Mouse (Mus musculus): ENCODE results near the gene Itpr2.
"Not testable (repeated sequence)": the region's sequence is repeated elsewhere in the genome, so short reads cannot be mapped to it uniquely, and the experiment has no call there.

The Itpr2 gene

DNA sequence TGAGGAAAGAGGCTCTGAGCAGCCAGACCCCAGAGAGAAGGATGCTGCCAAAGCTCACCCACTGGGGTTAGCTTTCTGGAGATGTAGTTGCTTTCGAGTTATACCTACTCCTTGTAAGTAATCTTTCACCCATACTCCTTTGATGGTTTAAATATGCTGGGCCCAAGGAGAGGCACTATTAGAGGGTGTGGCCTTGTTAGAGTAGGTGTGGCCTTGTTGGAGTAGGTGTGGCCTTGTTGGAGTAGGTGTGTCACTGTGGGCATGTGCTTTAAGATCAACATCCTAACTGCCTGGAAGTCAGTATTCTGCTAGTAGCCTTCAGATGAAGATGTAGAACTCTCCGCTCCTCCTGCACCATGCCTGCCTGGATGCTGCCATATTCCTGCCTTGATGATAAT, 37.4 kb downstream of the Itpr2 start:
- DNase-seq: not testable (repeated sequence)

- DNase-seq: no peak
Measured at GRCm38 (mm10) chr6:146464014-146464644, 37.9 kb downstream of the Itpr2 start.

- DNase-seq: peak in 1 of 2 experiments; percentile 33
Measured at GRCm38 (mm10) chr6:146460936-146461335, 41.1 kb downstream of the Itpr2 start.

GRCm38 (mm10) chr6:146458436-146458835, 43.6 kb downstream of the Itpr2 start:
- DNase-seq: no peak

DNA sequence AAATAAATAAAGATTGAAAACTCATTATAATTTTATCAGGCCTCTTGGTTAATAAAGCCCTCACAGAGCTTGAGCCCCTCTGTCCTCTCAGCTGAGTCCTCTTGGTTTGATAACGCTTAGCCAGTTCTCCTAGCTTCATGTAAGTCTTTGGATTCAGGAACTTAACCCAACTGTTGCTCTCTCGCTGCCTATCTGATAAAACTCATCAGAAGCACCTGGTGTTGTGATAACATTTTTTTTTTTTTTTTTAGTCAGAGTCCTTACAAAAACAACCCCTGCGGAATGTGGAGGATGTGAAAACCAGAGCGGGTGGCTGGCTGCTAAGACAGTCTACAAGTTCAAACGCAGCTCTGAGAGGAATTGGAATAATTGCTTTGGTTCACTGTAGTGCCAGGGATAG, 45.3 kb downstream of the Itpr2 start:
- DNase-seq: no peak

GRCm38 (mm10) chr6:146454520-146455511, 47.2 kb downstream of the Itpr2 start:
- no peak for DNase-seq

- no peak for DNase-seq
Measured at GRCm38 (mm10) chr6:146452474-146452873, 49.5 kb downstream of the Itpr2 start.

GRCm38 (mm10) chr6:146446032-146446704, 55.9 kb downstream of the Itpr2 start:
- DNase-seq: no peak

- no peak for DNase-seq
Measured at GRCm38 (mm10) chr6:146439826-146440225, 62.2 kb downstream of the Itpr2 start.

DNA sequence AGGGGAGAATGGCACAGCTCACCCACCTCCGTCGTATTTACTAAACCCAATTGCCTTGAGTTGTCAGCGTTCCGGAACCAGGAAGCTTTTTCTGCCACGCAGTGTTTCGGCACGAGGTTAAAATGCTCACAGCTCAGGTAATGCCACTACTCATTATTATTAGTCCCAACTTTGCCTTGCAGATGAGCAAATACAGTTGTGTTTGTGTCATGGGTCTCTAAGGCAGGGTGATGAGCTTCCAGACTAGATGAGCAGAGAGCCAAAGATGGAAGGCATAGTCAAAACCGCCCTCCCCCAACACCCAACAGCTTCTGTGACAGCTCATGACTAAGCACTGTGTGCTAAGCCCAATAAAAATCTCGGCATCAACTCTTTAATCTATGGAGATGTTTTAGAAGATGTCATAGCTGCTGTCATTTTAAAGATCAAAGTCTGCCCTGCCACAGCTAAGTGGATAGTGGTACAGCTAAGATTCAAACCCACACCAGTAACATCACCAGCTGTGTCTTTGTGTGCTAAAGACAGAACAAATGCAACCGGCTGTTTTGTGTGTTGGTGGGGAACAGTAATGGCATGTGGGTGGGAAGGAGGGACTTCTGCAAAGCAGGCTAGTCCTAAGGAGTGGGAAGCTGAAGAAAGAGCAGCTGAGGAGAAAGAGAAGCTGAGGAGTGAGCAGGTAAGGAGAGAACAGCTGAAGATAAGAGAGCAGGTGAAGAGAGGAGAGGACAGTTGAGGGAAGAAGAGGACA, 62.8 kb downstream of the Itpr2 start:
- DNase-seq: no peak

DNA sequence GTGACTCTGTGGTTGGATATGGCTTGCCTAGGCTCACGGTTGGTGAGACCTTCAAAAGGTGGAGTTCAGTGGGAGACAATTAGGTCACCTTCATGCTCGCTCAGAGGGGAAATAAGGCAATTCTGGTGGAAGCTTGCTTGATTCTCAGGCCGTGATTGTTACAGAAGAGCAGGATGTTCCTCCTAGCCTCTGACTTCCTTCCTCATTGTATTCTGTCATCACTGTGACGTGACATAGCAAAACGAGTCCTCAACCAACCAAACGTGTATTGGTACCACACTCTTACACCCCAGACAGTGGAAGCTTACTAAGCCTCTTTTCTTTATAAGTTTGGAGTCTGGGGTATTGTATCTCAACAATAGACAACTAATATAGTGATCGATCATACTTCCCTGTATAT, 64.0 kb downstream of the Itpr2 start:
- no peak for DNase-seq

DNA sequence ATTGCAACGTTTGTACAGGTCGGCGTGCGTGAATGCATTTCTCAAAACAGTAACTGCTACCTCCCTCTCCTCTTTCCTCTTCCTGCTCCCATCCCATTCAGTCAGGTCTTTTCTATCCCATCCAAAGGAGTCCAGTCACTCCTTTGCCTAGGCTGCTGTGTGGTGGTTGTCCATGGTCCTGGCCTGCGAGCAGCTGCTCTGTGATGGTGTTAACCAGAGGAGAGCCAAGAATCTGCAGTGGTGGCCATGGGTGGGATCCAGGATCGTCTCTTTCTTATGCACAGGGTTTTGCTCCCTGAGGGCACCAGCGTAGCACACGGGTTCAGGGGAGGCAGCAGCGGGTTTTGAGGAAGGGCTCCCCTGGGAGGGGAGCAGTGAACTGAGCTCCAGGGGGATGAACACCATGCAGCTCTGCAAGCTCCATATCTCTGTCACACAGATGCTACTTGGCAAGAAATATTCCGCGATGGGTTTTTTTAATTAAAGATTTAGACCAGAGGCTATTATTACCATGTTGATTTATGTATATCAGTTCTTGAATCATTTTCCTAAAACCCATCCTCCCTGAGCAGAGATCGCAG, 65.0 kb downstream of the Itpr2 start:
- no peak for DNase-seq

GRCm38 (mm10) chr6:146434217-146434616, 67.8 kb downstream of the Itpr2 start:
- no peak for DNase-seq

DNA sequence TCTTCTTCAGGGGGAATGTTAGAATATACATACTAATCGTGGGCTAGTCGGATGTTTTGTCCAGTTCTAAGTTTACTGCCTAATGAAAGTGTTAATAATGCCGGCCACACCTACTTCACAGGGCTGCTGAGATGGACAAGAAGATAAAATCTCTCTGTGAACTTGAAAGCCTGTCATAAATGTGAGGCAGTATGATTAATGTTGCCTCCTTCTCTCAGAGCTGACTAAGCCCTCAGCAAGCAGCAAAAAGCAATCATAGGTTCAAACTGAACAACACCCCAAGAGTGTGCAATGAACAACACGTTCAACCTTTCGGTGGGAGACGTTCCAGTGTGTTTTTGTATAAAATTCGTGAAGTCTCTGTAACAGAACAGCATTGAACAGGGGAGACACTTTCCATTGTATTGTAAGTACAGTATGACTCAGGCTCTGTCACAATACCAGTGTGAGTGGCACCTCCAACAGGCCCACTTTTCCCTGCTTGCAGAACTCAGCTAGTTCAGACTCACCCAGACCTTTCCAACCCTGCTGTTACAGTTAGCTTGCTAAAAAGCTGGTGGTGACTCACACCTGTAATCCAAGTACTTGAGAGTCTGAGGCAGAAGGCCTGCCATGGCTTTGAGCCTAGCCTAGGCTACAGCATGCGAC, 69.7 kb downstream of the Itpr2 start:
- peak in 1 of 2 experiments; percentile 33 for DNase-seq

DNA sequence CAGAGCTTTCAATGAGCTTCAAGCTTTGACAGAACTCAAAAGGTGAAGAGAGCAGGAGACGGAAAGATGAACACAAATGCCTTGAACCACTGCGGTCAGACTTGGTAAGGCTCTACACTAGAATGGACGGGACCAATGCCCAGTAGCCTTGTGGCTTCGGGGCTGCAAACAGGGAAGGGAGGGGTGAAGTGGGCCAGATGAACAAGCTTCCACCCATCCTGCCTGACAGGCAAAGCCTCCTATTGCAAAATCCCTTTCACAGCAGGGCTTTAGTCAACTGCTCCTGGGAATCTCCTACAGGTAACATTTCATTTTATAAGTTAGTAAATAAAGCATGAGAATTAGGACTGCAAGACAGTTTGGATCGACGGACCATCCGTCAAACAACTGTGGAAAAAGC, 70.2 kb downstream of the Itpr2 start:
- no peak for DNase-seq

DNA sequence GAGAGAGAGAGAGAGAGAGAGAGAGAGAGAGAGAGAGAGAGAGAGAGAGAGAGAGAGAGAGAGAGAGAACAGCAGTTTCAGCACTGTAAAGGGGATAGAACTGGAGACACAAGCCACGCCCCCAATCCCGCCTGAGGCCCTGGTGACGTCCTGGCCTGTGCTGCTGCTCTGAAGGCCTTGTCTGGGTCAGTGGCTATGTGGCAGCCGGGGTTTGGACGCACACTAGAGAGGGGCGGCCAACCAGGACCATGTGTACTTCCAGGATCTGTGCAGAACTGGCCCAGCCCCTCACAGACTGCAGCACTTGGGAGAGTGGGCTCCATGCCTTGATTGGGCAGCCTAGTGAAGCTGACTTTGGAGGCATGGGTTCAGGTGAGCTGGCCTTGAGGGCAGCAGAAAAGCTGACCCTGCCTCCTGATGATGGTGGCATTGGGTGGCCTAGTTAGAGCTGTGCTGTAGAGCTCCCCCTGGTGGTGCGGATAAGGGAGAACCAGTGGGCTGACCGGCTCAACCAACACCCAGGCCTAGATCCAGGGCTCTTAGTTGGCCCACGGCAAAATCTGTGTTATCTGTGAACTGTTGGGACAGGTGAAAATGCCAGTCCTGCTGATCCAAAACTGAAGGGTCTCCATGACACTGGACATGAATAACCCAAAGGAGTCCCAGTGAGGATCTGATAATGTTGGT, 72.2 kb downstream of the Itpr2 start:
- peak; percentile 33 to 40 for DNase-seq

- DNase-seq: no peak
Measured at GRCm38 (mm10) chr6:146424778-146425177, 77.2 kb downstream of the Itpr2 start.

DNA sequence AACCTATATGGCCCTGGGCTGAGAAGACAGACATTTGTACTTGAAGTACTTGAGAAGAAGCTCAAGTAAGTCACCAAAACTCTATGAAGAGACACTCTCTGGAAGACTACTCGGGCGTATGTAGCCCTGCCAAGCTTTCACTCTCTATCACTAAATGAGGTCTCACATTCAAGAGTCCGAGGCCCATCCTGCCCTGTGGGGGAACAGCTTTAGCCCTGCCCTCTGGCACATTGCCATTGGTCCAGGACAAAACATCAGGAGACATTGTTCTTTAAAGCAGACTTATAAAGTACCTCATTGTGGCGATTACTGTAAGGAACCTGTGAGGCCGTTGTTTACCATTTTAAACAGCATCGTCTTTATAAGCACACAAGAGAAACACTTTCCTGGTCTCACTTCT, 77.7 kb downstream of the Itpr2 start:
- DNase-seq: no peak

DNA sequence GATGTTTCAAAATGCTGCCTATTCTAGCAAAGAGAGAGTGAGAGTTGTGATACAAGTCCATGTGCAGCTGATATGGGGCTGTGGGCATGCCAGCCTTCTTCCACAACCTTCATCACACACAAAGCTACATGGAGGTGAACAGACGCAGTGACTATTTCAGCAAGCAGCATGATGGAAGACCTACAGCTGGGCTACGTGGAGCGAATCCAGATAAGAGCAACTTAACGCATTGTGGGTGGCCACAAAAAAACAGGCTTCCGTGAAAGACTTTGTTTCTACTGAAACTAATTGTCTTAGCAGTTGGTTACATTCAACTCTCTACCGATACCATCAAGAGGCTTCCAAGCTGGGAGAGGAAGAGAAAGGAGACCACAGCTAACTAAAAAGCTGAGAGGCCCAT, 81.3 kb downstream of the Itpr2 start:
- no peak for DNase-seq

- DNase-seq: no peak
Measured at GRCm38 (mm10) chr6:146416461-146416860, 85.6 kb downstream of the Itpr2 start.

- DNase-seq: no peak
Measured at GRCm38 (mm10) chr6:146414094-146414493, 87.9 kb downstream of the Itpr2 start.

Measured in lung, adult 18-20 months (tissue).